Mouse (Mus musculus) ES-Bruce4 (cell line): ENCODE data around the gene Arhgap21.

Experiments used
- CTCF ChIP-seq: IDR thresholded peaks from one replicate; pipeline ENCODE4 v1.8.1; 2011; ENCODE audit warnings: low read depth, low read length
- EP300 ChIP-seq: IDR thresholded peaks from 2 replicates; pipeline ENCODE4 v1.6.1; 2011; ENCODE audit warnings: low read depth, low read length; ENCODE audit not compliant: insufficient read depth

- TF ChIP-seq CTCF: no peak
- no peak for TF ChIP-seq EP300
Observed at GRCm38 (mm10) chr2:20830882-20831281, 137.8 kb downstream of the Arhgap21 start.
